Mouse (Mus musculus) heart, embryonic 16.5 days (tissue): ENCODE measurements around the gene Tldc2. TPM values are rescaled to one million over a fixed set of nuclear protein-coding genes. Genes with fewer than 3 reads are reported as not detected.

Experiments
- ATAC-seq: fragments of 200-750 bp; cut with Nextera tagmentation; replicated peaks from 2 replicates; pipeline ENCODE4 v1.8.0; 2017; ENCODE audit warnings: moderate number of reproducible peaks; ENCODE audit not compliant: insufficient read depth, low FRiP score; ENCODE audit errors: extremely low read depth
- H3K27ac ChIP-seq: fragments of 300-500 bp; sonication (generic); 2 replicates; pipeline ENCODE4 v1.5.1; 2014; ENCODE audit warnings: mild to moderate bottlenecking, low read length, control low read depth, moderate library complexity
- H3K27me3 ChIP-seq: fragments of 300-500 bp; sonication (generic); 2 replicates; pipeline ENCODE4 v1.6.1; 2014; ENCODE audit warnings: low read length, mixed read lengths; ENCODE audit not compliant: control insufficient read depth, insufficient read depth
- H3K36me3 ChIP-seq: fragments of 300-500 bp; sonication (generic); 2 replicates; pipeline ENCODE4 v1.6.1; 2014; ENCODE audit not compliant: control insufficient read depth, insufficient read depth
- H3K4me1 ChIP-seq: fragments of 300-500 bp; sonication (generic); 2 replicates; pipeline ENCODE4 v1.6.1; 2014; ENCODE audit warnings: low read length, mixed read lengths; ENCODE audit not compliant: control insufficient read depth, insufficient read depth
- H3K4me2 ChIP-seq: fragments of 300-500 bp; sonication (generic); 2 replicates; pipeline ENCODE4 v1.6.1; 2014; ENCODE audit warnings: low read depth, mild to moderate bottlenecking, control low read depth, low read length
- H3K4me3 ChIP-seq: fragments of 300-500 bp; sonication (generic); 2 replicates; pipeline ENCODE4 v1.5.1; 2014; ENCODE audit warnings: mild to moderate bottlenecking, control low read depth, low read length
- H3K9ac ChIP-seq: fragments of 300-500 bp; sonication (generic); 2 replicates; pipeline ENCODE4 v1.6.1; 2014; ENCODE audit warnings: low read length, control low read depth
- H3K9me3 ChIP-seq: fragments of 300-500 bp; sonication (generic); replicated peaks from 2 replicates; pipeline ENCODE4 v1.6.1; 2016; ENCODE audit warnings: low read length; ENCODE audit not compliant: control insufficient read depth
- WGBS: fragments of 180-500 bp; shearing (Covaris S2); extraction: QIAGEN DNeasy Blood & Tissue Kit; methylation state at CpG from one replicate; pipeline ENCODE4 v1.1.7; 2014; 5-methylcytosine and 5-hydroxymethylcytosine counted together
- polyA plus RNA-seq: library from polyadenylated mRNA; unstranded; fragments of >200 nt; fragmentation: Nextera tagmentation; extraction: Ambion mirVana; gene quantifications from 2 replicates; pipeline ENCODE4 v1.2.1, GENCODE M21; 2015

Tldc2 gene
- polyA plus RNA-seq, 1 experiment from 2014 or later: not detected

- Histone ChIP-seq H3K9me3 (no peaks in the 10 kb centered on the region), H3K9ac (no peak overlapping the region), H3K4me3 (no peak overlapping the region), H3K27me3 (no peaks in the 10 kb centered on the region), H3K4me1 (peaks cover 12% of the 10 kb centered on the region), H3K4me2 (no peak overlapping the region), H3K27ac (no peak overlapping the region), H3K36me3 (no peaks in the 10 kb centered on the region)
- WGBS: 72% methylated on average over 3 of the region's 3 CpGs
- ATAC-seq: no peak
These were observed 46.1 kb downstream of the Tldc2 start for GRCm38 (mm10) chr2:157132686-157133540.

DNA sequence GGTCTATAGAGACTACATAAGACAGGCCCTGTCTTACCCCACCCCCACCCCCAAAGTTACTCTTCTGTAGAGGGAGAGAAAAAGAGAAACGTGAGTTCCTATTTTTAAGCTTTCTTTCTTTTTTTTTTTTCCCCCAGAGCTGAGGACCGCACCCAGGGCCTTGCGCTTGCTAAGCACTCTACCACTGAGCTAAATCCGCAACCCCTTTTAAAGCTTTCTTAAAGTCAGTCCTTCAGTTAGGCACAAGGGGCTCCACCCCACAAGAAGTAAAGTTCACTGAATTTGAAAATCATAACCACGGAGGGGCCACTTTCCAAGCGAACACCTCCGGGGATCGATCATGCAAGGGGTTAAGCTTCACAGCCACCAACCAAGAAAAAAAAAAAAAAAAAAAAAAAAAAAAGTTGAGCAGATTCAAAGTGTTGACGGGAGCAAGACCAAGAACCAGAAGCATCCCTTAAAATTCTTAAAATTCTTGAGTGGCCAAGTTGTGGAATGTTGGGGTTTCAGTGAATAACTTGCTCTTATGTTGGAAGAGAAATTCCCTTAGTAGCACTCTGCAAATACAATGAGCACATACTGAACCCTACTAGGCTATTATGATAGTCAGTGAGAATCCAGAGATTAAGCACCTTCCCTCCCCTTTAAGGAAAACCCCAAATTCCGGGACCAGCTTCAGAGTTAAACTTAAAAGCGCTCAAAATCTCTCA lies 47.1 kb downstream of the Tldc2 start:
- peak overlapping the region; percentile 89 for H3K4me3 ChIP-seq
- H3K27me3 ChIP-seq: no peaks in the 10 kb centered on the region
- peak overlapping the region; percentile 84 for H3K9ac ChIP-seq
- no peaks in the 10 kb centered on the region for H3K9me3 ChIP-seq
- H3K4me1 ChIP-seq: peaks cover 12% of the 10 kb centered on the region
- H3K4me2 ChIP-seq: peak overlapping the region; percentile 97
- H3K36me3 ChIP-seq: no peaks in the 10 kb centered on the region
- no peak for ATAC-seq
- 0 out of 2 replicates have a peak overlapping the region, but pooled peaks have one; percentile 69 for H3K27ac ChIP-seq
- WGBS: 16% methylated on average over 11 of the region's 11 CpGs

- peak overlapping the region; percentile 89 for H3K4me3 ChIP-seq
- ATAC-seq: peak; percentile 56
- H3K36me3 ChIP-seq: no peaks in the 10 kb centered on the region
- peak overlapping the region; percentile 69 for H3K27ac ChIP-seq
- H3K27me3 ChIP-seq: no peaks in the 10 kb centered on the region
- H3K4me1 ChIP-seq: peaks cover 12% of the 10 kb centered on the region
- peak overlapping the region; percentile 97 for H3K4me2 ChIP-seq
- peak overlapping the region; percentile 84 for H3K9ac ChIP-seq
- 0% methylated on average over 25 of the region's 25 CpGs for WGBS
- no peaks in the 10 kb centered on the region; the same call in 1 of the 2 replicates for H3K9me3 ChIP-seq
These were observed 47.6 kb downstream of the Tldc2 start for GRCm38 (mm10) chr2:157134479-157134931.

GRCm38 (mm10) chr2:157135014-157135413 lies 48.2 kb downstream of the Tldc2 start, which contains the start of gene Samhd1:
TSS of gene Samhd1 (minus strand) at chr2:157135265.
- peak; percentile 89 for ATAC-seq

GRCm38 (mm10) chr2:157135529-157136120 lies 48.8 kb downstream of the Tldc2 start:
- no peaks in the 10 kb centered on the region for H3K27me3 ChIP-seq
- peaks cover 3% of the 10 kb centered on the region; the same call in 1 of the 2 replicates for H3K9me3 ChIP-seq
- no peaks in the 10 kb centered on the region for H3K36me3 ChIP-seq
- peaks cover 12% of the 10 kb centered on the region for H3K4me1 ChIP-seq
- H3K4me3 ChIP-seq: peak overlapping the region; percentile 89
- peak overlapping the region; percentile 69 for H3K27ac ChIP-seq
- WGBS: 84% methylated on average over 10 of the region's 10 CpGs
- H3K4me2 ChIP-seq: peak overlapping the region; percentile 97
- no peak for ATAC-seq
- H3K9ac ChIP-seq: peak overlapping the region; percentile 84

More at GRCm38 (mm10) chr2:157135014-157135413, 48.2 kb downstream of the Tldc2 start, which contains the start of gene Samhd1:
- Histone ChIP-seq H3K27me3 (no peaks in the 10 kb centered on the region), H3K9ac (peak within 1 kb of the TSS; percentile 84), H3K4me1 (peaks cover 12% of the 10 kb centered on the region), H3K27ac (peak within 1 kb of the TSS; percentile 69), H3K4me3 (peak within 1 kb of the TSS; percentile 89), H3K36me3 (no peaks in the 10 kb centered on the region), H3K9me3 (peaks cover 3% of the 10 kb centered on the region; the same call in 1 of the 2 replicates), H3K4me2 (peak within 1 kb of the TSS; percentile 97)
- WGBS: under 1% methylated on average over 32 of the region's 32 CpGs

GRCm38 (mm10) chr2:157136176-157136575 lies 49.3 kb downstream of the Tldc2 start:
- Histone ChIP-seq H3K4me3 (no peak overlapping the region), H3K27me3 (no peaks in the 10 kb centered on the region), H3K9ac (no peak overlapping the region), H3K4me2 (no peak overlapping the region), H3K9me3 (peaks cover 3% of the 10 kb centered on the region; the same call in 1 of the 2 replicates), H3K4me1 (peaks cover 12% of the 10 kb centered on the region), H3K36me3 (no peaks in the 10 kb centered on the region), H3K27ac (no peak overlapping the region)
- ATAC-seq: no peak
- 87% methylated on average over 4 of the region's 4 CpGs for WGBS

- H3K27ac ChIP-seq: no peak overlapping the region
- H3K4me2 ChIP-seq: no peak overlapping the region
- no peak for ATAC-seq
- no peaks in the 10 kb centered on the region for H3K27me3 ChIP-seq
- H3K4me1 ChIP-seq: peaks cover 12% of the 10 kb centered on the region
- H3K9ac ChIP-seq: no peak overlapping the region
- WGBS: 53% methylated on average over 2 of the region's 2 CpGs
- H3K4me3 ChIP-seq: no peak overlapping the region
- H3K36me3 ChIP-seq: no peaks in the 10 kb centered on the region
- H3K9me3 ChIP-seq: peaks cover 3% of the 10 kb centered on the region; the same call in 1 of the 2 replicates
These were observed 49.8 kb downstream of the Tldc2 start for GRCm38 (mm10) chr2:157136646-157137045.

GRCm38 (mm10) chr2:157137959-157138731 lies 51.3 kb downstream of the Tldc2 start:
- Histone ChIP-seq H3K4me3 (no peak overlapping the region), H3K27ac (no peak overlapping the region), H3K9me3 (peaks cover 3% of the 10 kb centered on the region; the same call in 1 of the 2 replicates), H3K27me3 (no peaks in the 10 kb centered on the region), H3K4me1 (peaks cover 11% of the 10 kb centered on the region), H3K4me2 (no peak overlapping the region), H3K9ac (no peak overlapping the region), H3K36me3 (no peaks in the 10 kb centered on the region)
- no peak for ATAC-seq
- WGBS: 83% methylated on average over 9 of the region's 9 CpGs
